Mouse (Mus musculus) CH12.LX (cell line): ENCODE measurements around the gene Zfp617. TPM values are rescaled to one million over a fixed set of nuclear protein-coding genes. Genes with fewer than 3 reads are reported as not detected.

Experiments used
- DNase-seq: peaks from one replicate; pipeline ENCODE4 v3.0.0-alpha.2; 2013; ENCODE audit errors: extremely low read depth
- H3K27ac ChIP-seq: 2 replicates; pipeline ENCODE4 v1.5.1; 2012; ENCODE audit warnings: low read depth, mild to moderate bottlenecking, control low read depth, moderate library complexity; ENCODE audit not compliant: insufficient read depth
- H3K27me3 ChIP-seq: replicated peaks from 2 replicates; pipeline ENCODE3; 2012; ENCODE audit warnings: inconsistent platforms
- H3K36me3 ChIP-seq, 2 experiments: replicated peaks in 1 of 2; 2 replicates each; pipeline versions ENCODE3 to v1.6.1; 2012; ENCODE audit warnings: inconsistent platforms in 1 of 2, low read length in 1 of 2, mild to moderate bottlenecking in 1 of 2, mixed read lengths in 1 of 2, moderate library complexity in 1 of 2; ENCODE audit not compliant: control insufficient read depth in 1 of 2, insufficient read depth in 1 of 2
- H3K4me1 ChIP-seq, 2 experiments: 2 replicates each; pipeline ENCODE4 v1.6.1; 2012; ENCODE audit warnings: inconsistent platforms in 1 of 2, moderate library complexity in 1 of 2; ENCODE audit not compliant: insufficient read depth in 2 of 2, control insufficient read depth in 1 of 2
- H3K4me2 ChIP-seq: 2 replicates; pipeline ENCODE4 v1.6.1; 2012; ENCODE audit warnings: low read depth, mild to moderate bottlenecking, control low read depth; ENCODE audit not compliant: poor library complexity, insufficient read depth, severe bottlenecking
- H3K4me3 ChIP-seq, 3 experiments: fragments of 150-350 bp in 1 of 3; sonication (generic) in 1 of 3; replicated peaks in 1 of 3; 2 replicates each; pipeline versions ENCODE3 to v1.5.1; 2011 to 2012; ENCODE audit warnings: low read depth in 2 of 3, low read length in 2 of 3, mild to moderate bottlenecking in 2 of 3, moderate library complexity in 2 of 3, control low read depth in 1 of 3, improper control_type of control experiment in 1 of 3, inconsistent platforms in 1 of 3, mixed read lengths in 1 of 3; ENCODE audit not compliant: poor library complexity in 1 of 3
- H3K79me2 ChIP-seq: replicated peaks from 2 replicates; pipeline ENCODE4 v1.6.1; 2012; ENCODE audit warnings: mild to moderate bottlenecking, moderate library complexity; ENCODE audit not compliant: control insufficient read depth, poor library complexity, insufficient read depth, severe bottlenecking; ENCODE audit errors: extremely low read depth
- H3K9ac ChIP-seq: 2 replicates; pipeline ENCODE4 v1.6.1; 2012; ENCODE audit warnings: low read depth, mild to moderate bottlenecking, control low read depth, moderate library complexity; ENCODE audit not compliant: insufficient read depth
- H3K9me3 ChIP-seq: replicated peaks from 2 replicates; pipeline ENCODE3; 2012; ENCODE audit warnings: low read length, inconsistent platforms, mixed read lengths
- BHLHE40 ChIP-seq: IDR thresholded peaks from 2 replicates; pipeline ENCODE4 v1.6.1; 2011; ENCODE audit warnings: mild to moderate bottlenecking, low read depth, low read length, improper control_type of control experiment
- CTCF ChIP-seq, 2 experiments: IDR thresholded peaks in 1 of 2; conservative IDR thresholded peaks in 1 of 2; 2 replicates each; pipeline ENCODE4 v1.5.1; 2011 to 2012; ENCODE audit warnings: low read depth in 2 of 2, low read length in 2 of 2, improper control_type of control experiment in 1 of 2, inconsistent platforms in 1 of 2, mild to moderate bottlenecking in 1 of 2, moderate library complexity in 1 of 2
- E2F4 ChIP-seq: IDR thresholded peaks from 2 replicates; pipeline ENCODE4 v1.6.1; 2011; ENCODE audit warnings: low read depth, low read length, improper control_type of control experiment; ENCODE audit not compliant: insufficient replicate concordance
- ETS1 ChIP-seq: conservative IDR thresholded peaks from 2 replicates; pipeline ENCODE4 v1.6.1; 2012; ENCODE audit warnings: low read depth, mild to moderate bottlenecking, inconsistent platforms, low read length, improper control_type of control experiment, moderate library complexity
- HCFC1 ChIP-seq: IDR thresholded peaks from 2 replicates; pipeline ENCODE4 v1.6.1; 2012; ENCODE audit warnings: low read depth, mild to moderate bottlenecking, inconsistent platforms, low read length, improper control_type of control experiment
- KAT2A ChIP-seq: IDR thresholded peaks from 2 replicates; pipeline ENCODE4 v1.6.1; 2012; ENCODE audit warnings: low read length, improper control_type of control experiment, inconsistent platforms; ENCODE audit not compliant: insufficient replicate concordance
- MAFK ChIP-seq: IDR thresholded peaks from 2 replicates; pipeline ENCODE4 v1.6.1; 2011; ENCODE audit warnings: low read length, improper control_type of control experiment; ENCODE audit not compliant: insufficient replicate concordance
- MAX ChIP-seq: IDR thresholded peaks from 2 replicates; pipeline ENCODE4 v1.6.1; 2011; ENCODE audit warnings: low read length, improper control_type of control experiment
- MXI1 ChIP-seq: IDR thresholded peaks from 2 replicates; pipeline ENCODE4 v1.6.1; 2011; ENCODE audit warnings: mild to moderate bottlenecking, low read depth, low read length, improper control_type of control experiment
- RAD21 ChIP-seq: IDR thresholded peaks from 2 replicates; pipeline ENCODE4 v1.6.1; 2011; ENCODE audit warnings: low read depth, mild to moderate bottlenecking, low read length, improper control_type of control experiment, moderate library complexity
- SIN3A ChIP-seq: IDR thresholded peaks from 2 replicates; pipeline ENCODE4 v1.6.1; 2012; ENCODE audit warnings: low read length, improper control_type of control experiment, inconsistent platforms
- SMC3 ChIP-seq: IDR thresholded peaks from 2 replicates; pipeline ENCODE4 v1.6.1; 2011; ENCODE audit warnings: low read depth, low read length, improper control_type of control experiment
- TBP ChIP-seq: conservative IDR thresholded peaks from 2 replicates; pipeline ENCODE4 v1.6.1; 2011; ENCODE audit warnings: low read depth, low read length, improper control_type of control experiment
- TCF12 ChIP-seq: IDR thresholded peaks from 2 replicates; pipeline ENCODE4 v1.6.1; 2014; ENCODE audit warnings: low read depth, mild to moderate bottlenecking, inconsistent platforms, low read length, improper control_type of control experiment
- UBTF ChIP-seq: IDR thresholded peaks from 2 replicates; pipeline ENCODE4 v1.6.1; 2012; ENCODE audit warnings: low read depth, mild to moderate bottlenecking, inconsistent platforms, low read length, improper control_type of control experiment, moderate library complexity
- ZNF384 ChIP-seq: IDR thresholded peaks from 2 replicates; pipeline ENCODE4 v1.6.1; 2012; ENCODE audit warnings: low read depth, low read length, improper control_type of control experiment, inconsistent platforms
- dilution Hi-C: fragments of 300-500 bp; cut with MboI; formaldehyde crosslinking; loops from 2 replicates; pipeline ENCODE4 v1.14.3; 2020; ENCODE audit warnings: low sequenced_read_pairs; ENCODE audit not compliant: extremely low pct_unique_long_range_greater_than_20kb, extremely low pct_ligation_motif_present
- in situ Hi-C: fragments of 300-500 bp; cut with MboI; formaldehyde crosslinking; loops from 3 replicates; pipeline ENCODE4 v1.14.3; 2019; ENCODE audit warnings: low sequenced_read_pairs, low pct_ligation_motif_present, low pct_unique_long_range_greater_than_20kb, mixed read lengths
- polyA plus RNA-seq: library from polyadenylated mRNA; unstranded; fragments of >175 nt; gene quantifications from 2 replicates; pipeline ENCODE4 v1.2.1, GENCODE M21; 2012; ENCODE audit warnings: low read depth; ENCODE audit not compliant: insufficient read length
- total RNA-seq, 2 experiments: library from RNA; depleted of rRNA; stranded (reverse); fragments of 300-350 nt in 1 of 2; fragments of >200 nt in 1 of 2; gene quantifications; 2 replicates each; pipeline ENCODE4 v1.2.3; 2012 to 2014

The Zfp617 gene
- total and polyA plus RNA-seq, 3 experiments, result 8.6 to 24.9 (median 9.5) TPM

DNA sequence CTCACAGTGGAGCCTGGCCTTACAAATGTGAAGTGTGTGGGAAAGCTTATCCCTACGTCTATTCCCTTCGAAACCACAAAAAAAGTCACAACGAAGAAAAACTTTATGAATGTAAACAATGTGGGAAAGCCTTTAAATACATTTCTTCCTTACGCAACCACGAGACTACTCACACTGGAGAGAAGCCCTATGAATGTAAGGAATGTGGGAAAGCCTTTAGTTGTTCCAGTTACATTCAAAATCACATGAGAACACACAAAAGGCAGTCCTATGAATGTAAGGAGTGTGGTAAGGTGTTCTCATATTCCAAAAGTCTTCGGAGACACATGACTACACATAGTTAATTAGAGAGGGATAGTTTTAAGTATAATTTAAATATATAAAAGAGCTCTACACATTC lies 60.2 kb downstream of the Zfp617 start:
- Histone ChIP-seq H3K9me3 (peaks cover 19% of the 10 kb centered on the region), H3K27ac (no peak overlapping the region), H3K79me2 (no peaks in the 10 kb centered on the region), H3K4me3 (no peak overlapping the region), H3K9ac (no peak overlapping the region), H3K36me3 (peaks cover 33 to 75% of the 10 kb centered on the region in 2 experiments), H3K27me3 (no peaks in the 10 kb centered on the region), H3K4me1 (no peaks in the 10 kb centered on the region), H3K4me2 (no peak overlapping the region)
- in situ Hi-C loops, result no loop called here
- dilution Hi-C loops, result no loop called here
- no peak for DNase-seq
- TF ChIP-seq MXI1 (no peak), ETS1 (no peak), HCFC1 (no peak), BHLHE40 (no peak)
- TF ChIP-seq, all 38 proteins: peak for 0

DNA sequence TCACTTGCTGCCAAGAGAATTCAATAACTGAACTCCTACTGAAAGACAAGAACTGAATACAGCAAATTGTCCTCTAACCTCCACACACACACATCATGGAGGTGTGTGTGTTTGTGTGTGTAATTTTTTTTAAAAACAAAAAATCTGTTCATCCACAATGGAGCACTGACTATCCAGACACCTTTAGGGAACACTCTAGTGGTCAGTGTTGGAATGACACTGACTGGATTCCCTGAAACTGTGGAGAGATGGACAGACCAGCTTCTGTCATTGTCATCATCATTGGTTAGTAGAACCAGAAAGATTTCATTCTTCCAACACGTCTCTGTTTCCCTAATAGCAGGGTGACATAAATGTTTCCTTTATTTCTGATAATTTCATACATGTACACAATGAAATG lies 63.5 kb downstream of the Zfp617 start:
- no peaks in the 10 kb centered on the region for H3K4me1 ChIP-seq
- TF ChIP-seq MAX (no peak), ZNF384 (peak; percentile 53; the same call in 1 of the 2 replicates), SIN3A (no peak), MAFK (no peak), RAD21 (peak; percentile 56), SMC3 (peak; percentile 63), UBTF (no peak), BHLHE40 (no peak), CTCF (conservative IDR thresholded peaks at IDR 0.05 in 1 of 2, IDR thresholded peaks at IDR 0.05 in 1 of 2; ENCODE audit: low read depth in 2 of 2, low read length in 2 of 2) (peak; percentile 64 to 87)
- in situ Hi-C loops (no loop called here), dilution Hi-C loops (no loop called here)
- H3K4me3 ChIP-seq, result no peak overlapping the region
- no peak overlapping the region for H3K27ac ChIP-seq
- H3K79me2 ChIP-seq, result no peaks in the 10 kb centered on the region
- H3K9ac ChIP-seq, result no peak overlapping the region
- peak; percentile 35 for DNase-seq
- no peaks in the 10 kb centered on the region for H3K27me3 ChIP-seq
- H3K4me2 ChIP-seq, result no peak overlapping the region
- H3K9me3 ChIP-seq, result no peaks in the 10 kb centered on the region
- peaks cover 16 to 44% of the 10 kb centered on the region in 2 experiments for H3K36me3 ChIP-seq

DNA sequence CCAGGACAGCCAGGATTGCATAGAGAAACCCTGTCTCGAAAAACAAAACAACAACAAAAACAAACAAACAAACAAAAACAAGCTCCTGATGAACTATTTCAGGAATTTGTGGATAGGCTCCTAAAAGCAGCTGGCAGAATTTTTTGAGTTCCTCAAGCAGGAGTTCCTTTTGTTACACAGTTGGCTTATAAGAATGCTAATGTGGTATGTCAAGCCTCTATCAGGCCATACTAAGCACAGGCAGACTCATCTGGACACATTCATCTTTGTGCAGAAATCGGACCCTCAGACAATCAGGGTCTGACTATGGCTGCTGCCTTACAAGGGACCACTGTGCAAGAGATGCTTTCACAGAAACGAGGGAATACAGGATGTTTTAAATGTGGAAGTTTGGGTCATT lies 65.8 kb downstream of the Zfp617 start:
- dilution Hi-C loops, result no loop called here
- no peaks in the 10 kb centered on the region for H3K9me3 ChIP-seq
- no peaks in the 10 kb centered on the region for H3K4me1 ChIP-seq
- peaks cover 0 to 21% of the 10 kb centered on the region in 2 experiments for H3K36me3 ChIP-seq
- no peak overlapping the region for H3K4me3 ChIP-seq
- no peak overlapping the region for H3K9ac ChIP-seq
- H3K27ac ChIP-seq, result no peak overlapping the region
- no peak for DNase-seq
- no peaks in the 10 kb centered on the region for H3K79me2 ChIP-seq
- H3K4me2 ChIP-seq, result no peak overlapping the region
- no peaks in the 10 kb centered on the region for H3K27me3 ChIP-seq
- TF ChIP-seq TBP, result no peak
- no peak for TF ChIP-seq RAD21
- TF ChIP-seq TCF12, result no peak
- no peak for TF ChIP-seq ETS1
- no peak for TF ChIP-seq KAT2A
- TF ChIP-seq E2F4, result no peak
- TF ChIP-seq, all 38 proteins: peak for 0
- in situ Hi-C loops, result no loop called here
